Mouse (Mus musculus) forebrain, embryonic 13.5 days (tissue): ENCODE measurements around the gene Acd. TPM values are rescaled to one million over a fixed set of nuclear protein-coding genes. Genes with fewer than 3 reads are reported as not detected.

Experiments used
- ATAC-seq: fragments of 200-750 bp; cut with Nextera tagmentation; 2 replicates; pipeline ENCODE4 v1.8.0; 2017
- H3K27ac ChIP-seq: fragments of 300-500 bp; sonication (generic); 2 replicates; pipeline ENCODE4 v1.5.1; 2015; ENCODE audit warnings: inconsistent platforms, mild to moderate bottlenecking, moderate library complexity
- H3K27me3 ChIP-seq: fragments of 300-500 bp; sonication (generic); 2 replicates; pipeline ENCODE4 v1.6.1; 2015; ENCODE audit warnings: mild to moderate bottlenecking, inconsistent platforms
- H3K36me3 ChIP-seq: fragments of 300-500 bp; sonication (generic); 2 replicates; pipeline ENCODE4 v1.6.1; 2015; ENCODE audit warnings: mild to moderate bottlenecking, inconsistent platforms; ENCODE audit not compliant: poor library complexity, severe bottlenecking
- H3K4me1 ChIP-seq: fragments of 300-500 bp; sonication (generic); 2 replicates; pipeline ENCODE4 v1.6.1; 2015; ENCODE audit warnings: inconsistent platforms
- H3K4me2 ChIP-seq: fragments of 300-500 bp; sonication (generic); 2 replicates; pipeline ENCODE4 v1.6.1; 2015; ENCODE audit warnings: inconsistent platforms, mild to moderate bottlenecking, moderate library complexity
- H3K4me3 ChIP-seq: fragments of 300-500 bp; sonication (generic); 2 replicates; pipeline ENCODE4 v1.5.1; 2015; ENCODE audit warnings: mild to moderate bottlenecking, inconsistent platforms
- H3K9ac ChIP-seq: fragments of 300-500 bp; sonication (generic); 2 replicates; pipeline ENCODE4 v1.6.1; 2015; ENCODE audit warnings: mild to moderate bottlenecking, inconsistent platforms
- H3K9me3 ChIP-seq: fragments of 300-500 bp; sonication (generic); replicated peaks from 2 replicates; pipeline ENCODE4 v1.6.1; 2016; ENCODE audit warnings: inconsistent platforms
- WGBS: fragments of 180-500 bp; shearing (Covaris S2); methylation state at CpG from one replicate; pipeline ENCODE4 v1.1.7; 2015; 5-methylcytosine and 5-hydroxymethylcytosine counted together
- polyA plus RNA-seq: library from polyadenylated mRNA; unstranded; fragments of >200 nt; fragmentation: Nextera tagmentation; extraction: Ambion mirVana; gene quantifications from 2 replicates; pipeline ENCODE4 v1.2.1, GENCODE M21; 2015

Gene Acd
- polyA plus RNA-seq, 1 experiment from 2014 or later, result 99.2 TPM

DNA sequence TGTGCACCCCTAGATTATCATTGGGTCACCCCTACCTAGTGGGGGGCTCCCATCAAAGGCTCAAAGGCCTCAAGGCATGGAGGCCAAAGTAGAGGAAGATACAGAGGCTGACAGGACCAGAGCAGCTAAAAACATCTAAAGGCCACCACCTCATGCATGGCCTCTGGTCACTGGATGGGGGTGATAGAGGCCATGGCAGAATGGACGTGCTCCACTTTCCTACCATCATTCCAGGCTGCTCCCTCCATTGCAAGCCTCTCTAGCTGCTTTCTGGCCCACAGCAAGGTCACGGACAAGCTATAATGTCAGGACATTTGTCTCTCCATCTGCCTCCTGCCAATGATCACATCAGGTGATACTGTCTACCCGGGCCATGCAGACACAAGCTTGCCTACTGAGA, 11.4 kb upstream of the Acd start:
- 90% methylated on average over 3 of the region's 3 CpGs for WGBS
- Histone ChIP-seq H3K4me1 (peaks cover 5% of the 10 kb centered on the region), H3K9me3 (no peaks in the 10 kb centered on the region), H3K9ac (no peak overlapping the region), H3K4me3 (no peak overlapping the region), H3K27ac (no peak overlapping the region), H3K4me2 (no peak overlapping the region), H3K27me3 (no peaks in the 10 kb centered on the region), H3K36me3 (peaks cover 19% of the 10 kb centered on the region)
- ATAC-seq, result no peak

DNA sequence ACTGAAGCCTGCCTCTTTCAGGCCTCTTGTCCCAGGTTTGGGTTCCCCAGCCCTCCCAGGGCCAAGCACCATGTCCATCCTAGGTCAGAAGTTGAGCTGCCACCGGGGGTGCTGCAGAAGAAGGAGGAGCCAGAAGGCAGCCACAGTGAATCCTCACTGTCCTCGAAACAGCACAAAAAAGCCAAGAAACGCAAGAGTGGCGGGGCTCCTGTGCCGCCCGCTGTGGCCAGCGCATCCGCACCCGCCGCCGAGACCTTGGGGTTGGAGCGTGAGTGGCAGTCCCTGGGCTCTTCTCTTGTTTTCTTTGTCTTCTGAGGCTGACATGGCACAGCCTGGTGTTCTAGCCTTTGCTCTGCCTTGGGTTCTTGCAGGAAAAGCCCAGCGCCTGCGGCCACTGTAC, 8.4 kb upstream of the Acd start:
- Histone ChIP-seq H3K27ac (no peak overlapping the region), H3K36me3 (peaks cover 4% of the 10 kb centered on the region), H3K9ac (no peak overlapping the region), H3K4me3 (no peak overlapping the region), H3K27me3 (no peaks in the 10 kb centered on the region), H3K9me3 (no peaks in the 10 kb centered on the region), H3K4me1 (peaks cover 19% of the 10 kb centered on the region), H3K4me2 (no peak overlapping the region)
- no peak for ATAC-seq
- 75% methylated on average over 13 of the region's 14 CpGs for WGBS

DNA sequence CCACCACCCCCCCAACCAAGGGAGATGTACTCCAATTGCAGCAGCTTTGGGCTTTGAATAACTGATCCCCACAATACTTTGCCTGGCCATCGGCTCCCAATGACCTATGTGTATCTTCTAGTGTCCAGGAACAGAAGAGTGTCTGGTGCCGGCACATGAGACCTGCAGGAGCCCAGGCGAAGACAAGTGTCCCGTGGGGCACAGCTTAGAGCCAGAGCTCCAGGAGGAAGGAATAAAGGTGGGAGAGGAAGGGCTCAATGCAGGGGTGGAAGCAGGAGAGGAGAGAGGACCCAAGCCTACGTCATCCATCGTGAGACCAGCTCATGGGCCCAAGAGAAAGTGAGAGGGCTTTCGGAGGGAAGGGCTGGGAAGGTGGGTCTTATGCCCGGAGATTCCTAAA, 7.8 kb upstream of the Acd start:
- 95% methylated on average over 8 of the region's 8 CpGs for WGBS
- 0 out of 2 replicates have a peak overlapping the region, but pooled peaks have one; percentile 70 for H3K4me3 ChIP-seq
- ATAC-seq, result no peak
- no peak overlapping the region for H3K4me2 ChIP-seq
- peaks cover 10% of the 10 kb centered on the region for H3K36me3 ChIP-seq
- H3K4me1 ChIP-seq, result peaks cover 19% of the 10 kb centered on the region
- no peaks in the 10 kb centered on the region for H3K27me3 ChIP-seq
- no peaks in the 10 kb centered on the region for H3K9me3 ChIP-seq
- no peak overlapping the region for H3K27ac ChIP-seq
- no peak overlapping the region for H3K9ac ChIP-seq

DNA sequence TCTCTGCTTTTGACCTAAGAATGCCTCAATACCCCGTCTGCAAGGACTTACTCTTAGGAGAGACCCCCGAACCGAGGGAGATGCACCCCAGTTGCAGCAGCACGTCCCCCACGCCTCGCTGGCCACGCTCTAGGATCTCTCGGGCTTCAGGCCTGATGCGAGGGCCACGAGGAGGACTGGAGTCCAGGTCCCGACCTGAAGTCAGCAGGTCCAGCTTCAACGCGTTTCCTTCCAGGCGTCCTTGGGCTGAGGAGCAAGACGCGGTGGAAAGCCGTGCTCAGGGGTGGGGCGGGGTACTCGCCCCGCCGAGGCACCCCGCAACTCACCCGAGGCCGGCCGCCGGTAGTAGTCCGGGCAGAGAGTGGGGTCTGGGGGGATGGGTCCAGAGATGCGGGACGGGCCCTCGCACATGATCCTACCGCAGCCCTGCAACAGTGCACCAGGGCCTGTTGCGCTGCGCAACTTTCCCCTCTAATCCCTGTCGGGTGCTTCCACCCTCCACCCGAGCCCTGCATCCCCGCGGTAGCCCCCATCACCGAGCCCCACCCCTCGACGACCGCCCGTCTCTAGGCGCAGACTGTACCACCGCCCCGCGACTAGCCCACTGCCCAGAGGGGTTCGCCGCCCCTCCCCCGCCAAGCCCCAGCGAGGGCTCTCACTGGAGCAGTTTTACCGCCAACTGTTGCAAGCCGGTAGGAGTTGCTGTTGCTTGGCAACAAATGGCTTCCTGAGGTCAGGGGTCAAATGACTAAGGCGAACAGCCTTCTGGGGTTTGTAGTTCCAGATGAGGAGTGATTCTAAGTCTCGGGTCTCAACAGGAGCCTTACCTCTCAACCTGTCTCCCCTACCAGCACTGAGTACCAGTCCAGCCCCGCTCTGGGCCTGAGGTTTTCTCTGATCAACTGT, 6.8 kb upstream of the Acd start, which contains the start of the genes 4933405L10Rik and Enkd1:
Gene 4933405L10Rik, plus strand, starts transcription at position 158 of the 906 bp plus-strand sequence.
Gene Enkd1, minus strand, starts transcription at position 713 of the 906 bp plus-strand sequence.
- WGBS, result under 1% methylated on average over 54 of the region's 55 CpGs

DNA sequence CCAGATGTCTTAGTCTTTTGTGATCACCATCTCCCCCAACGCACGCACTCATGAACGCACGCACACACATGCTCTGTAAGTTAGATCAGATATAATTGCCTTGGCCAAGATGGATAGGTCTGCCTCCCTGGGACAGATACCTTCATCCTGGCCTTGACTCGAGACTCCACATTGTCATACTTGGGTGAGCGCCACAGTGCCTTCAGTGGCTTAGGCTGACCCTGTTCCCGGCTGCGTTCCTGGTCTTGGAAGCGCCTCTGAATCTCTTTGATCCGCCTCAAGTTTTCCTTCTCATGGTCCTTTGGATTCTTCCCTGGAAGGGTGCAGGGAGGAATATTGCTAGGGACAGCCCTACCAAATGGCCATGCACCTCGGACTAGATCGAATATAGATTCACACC, 5.5 kb upstream of the Acd start:
- Histone ChIP-seq H3K4me1 (peaks cover 29% of the 10 kb centered on the region), H3K4me3 (peak overlapping the region; percentile 70), H3K9me3 (no peaks in the 10 kb centered on the region), H3K9ac (0 out of 2 replicates have a peak overlapping the region, but pooled peaks have one; percentile 17), H3K27me3 (no peaks in the 10 kb centered on the region), H3K27ac (no peak overlapping the region), H3K36me3 (peaks cover 25% of the 10 kb centered on the region), H3K4me2 (peak overlapping the region; percentile 95)
- 73% methylated on average over 12 of the region's 12 CpGs for WGBS
- no peak for ATAC-seq

More for the DNA sequence above, 6.8 kb upstream of the Acd start, which contains the start of the genes 4933405L10Rik and Enkd1:
- Histone ChIP-seq H3K36me3 (peaks cover 19% of the 10 kb centered on the region), H3K9ac (peak within 1 kb of the TSS; percentile 78), H3K9me3 (no peaks in the 10 kb centered on the region), H3K4me1 (peaks cover 19% of the 10 kb centered on the region), H3K27me3 (no peaks in the 10 kb centered on the region), H3K27ac (no peak within 1 kb of the TSS), H3K4me2 (peak within 1 kb of the TSS; percentile 95), H3K4me3 (peak within 1 kb of the TSS; percentile 70)
- ATAC-seq, result peak; percentile 90

DNA sequence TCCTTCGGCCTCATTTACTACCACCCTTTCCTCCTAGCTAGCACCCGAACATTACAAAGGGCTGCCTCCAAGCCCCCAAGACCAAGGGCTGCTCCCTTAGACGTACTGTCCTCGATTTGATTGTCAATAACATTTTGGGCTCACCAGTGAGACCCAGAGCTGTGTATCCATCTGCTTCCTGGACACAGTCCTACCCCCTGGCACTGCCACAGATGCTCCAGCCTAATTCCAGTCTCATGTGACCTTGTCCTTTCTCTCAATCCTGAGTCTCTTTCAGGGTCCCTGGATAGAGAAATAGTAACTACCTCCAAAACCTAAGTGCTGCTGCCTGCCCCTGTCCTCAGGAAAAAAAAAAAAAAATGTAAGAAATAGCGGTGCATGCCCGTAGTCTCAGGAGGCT, 4.1 kb upstream of the Acd start:
- no peak for ATAC-seq
- WGBS, result 92% methylated on average over 6 of the region's 6 CpGs
- Histone ChIP-seq H3K4me1 (peaks cover 34% of the 10 kb centered on the region), H3K9ac (no peak overlapping the region), H3K4me2 (no peak overlapping the region), H3K36me3 (peaks cover 25% of the 10 kb centered on the region), H3K4me3 (no peak overlapping the region), H3K9me3 (no peaks in the 10 kb centered on the region), H3K27ac (no peak overlapping the region), H3K27me3 (no peaks in the 10 kb centered on the region)

DNA sequence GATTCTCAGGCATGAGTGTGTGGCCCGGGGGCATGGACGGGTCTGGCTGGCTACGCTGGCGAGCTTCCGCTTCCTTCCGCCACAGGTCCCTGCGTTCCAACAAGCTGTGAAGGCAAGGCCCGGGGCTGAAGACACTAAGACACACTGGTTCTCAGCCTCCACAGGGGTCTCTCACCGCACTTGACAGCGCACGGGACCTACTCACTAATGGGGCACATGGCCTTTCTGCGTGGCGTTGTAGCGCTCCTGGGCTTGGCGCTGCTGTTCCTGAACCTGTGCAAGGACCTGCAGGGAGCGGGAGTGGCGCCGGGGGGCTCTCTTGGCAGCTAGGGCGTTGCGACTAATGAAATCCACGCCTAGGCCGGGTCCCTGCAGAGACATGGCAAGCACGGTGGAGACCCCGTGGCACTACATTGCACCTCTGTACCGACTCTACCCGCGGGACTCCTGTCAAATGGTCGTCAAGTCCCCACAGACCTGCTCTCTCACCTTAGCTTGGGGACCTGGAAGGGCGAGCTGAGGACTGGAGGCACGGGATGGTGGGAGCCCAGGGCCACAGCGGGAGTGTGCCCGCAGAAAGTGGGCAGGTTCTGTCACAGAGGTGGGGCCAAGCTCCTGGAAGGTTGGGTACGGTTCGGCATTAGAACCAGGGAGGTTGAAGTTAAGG, 3.4 kb upstream of the Acd start:
- peaks cover 30% of the 10 kb centered on the region for H3K36me3 ChIP-seq
- H3K27ac ChIP-seq, result no peak overlapping the region
- H3K4me3 ChIP-seq, result no peak overlapping the region
- peaks cover 41% of the 10 kb centered on the region for H3K4me1 ChIP-seq
- no peaks in the 10 kb centered on the region for H3K9me3 ChIP-seq
- no peak for ATAC-seq
- H3K9ac ChIP-seq, result no peak overlapping the region
- no peaks in the 10 kb centered on the region for H3K27me3 ChIP-seq
- no peak overlapping the region for H3K4me2 ChIP-seq
- 94% methylated on average over 34 of the region's 34 CpGs for WGBS

DNA sequence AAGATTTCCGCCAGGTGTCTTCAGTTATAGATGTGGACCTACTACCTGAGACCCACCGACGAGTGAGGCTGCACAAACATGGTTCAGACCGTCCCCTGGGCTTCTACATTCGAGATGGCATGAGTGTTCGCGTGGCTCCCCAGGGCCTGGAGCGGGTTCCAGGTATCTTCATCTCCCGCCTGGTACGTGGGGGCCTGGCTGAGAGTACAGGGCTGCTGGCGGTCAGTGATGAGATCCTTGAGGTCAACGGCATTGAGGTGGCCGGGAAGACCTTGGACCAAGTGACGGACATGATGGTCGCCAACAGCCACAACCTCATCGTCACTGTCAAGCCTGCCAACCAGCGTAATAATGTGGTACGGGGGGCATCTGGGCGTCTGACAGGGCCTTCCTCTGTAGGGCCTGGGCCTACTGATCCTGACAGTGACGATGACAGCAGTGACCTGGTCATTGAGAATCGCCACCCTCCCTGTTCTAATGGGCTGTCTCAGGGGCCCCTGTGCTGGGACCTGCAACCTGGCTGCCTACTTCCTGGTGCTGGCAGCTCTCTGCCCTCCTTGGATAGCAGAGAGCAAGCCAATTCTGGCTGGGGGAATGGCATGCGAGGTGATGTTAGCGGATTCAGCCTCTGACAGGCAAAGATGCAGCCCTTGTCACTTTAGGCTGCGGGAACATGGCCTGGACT, 2.0 kb upstream of the Acd start:
- Histone ChIP-seq H3K36me3 (peaks cover 41% of the 10 kb centered on the region), H3K4me3 (no peak overlapping the region), H3K4me1 (peaks cover 41% of the 10 kb centered on the region), H3K27me3 (no peaks in the 10 kb centered on the region), H3K4me2 (no peak overlapping the region), H3K9ac (no peak overlapping the region), H3K27ac (no peak overlapping the region), H3K9me3 (no peaks in the 10 kb centered on the region)
- WGBS, result 94% methylated on average over 24 of the region's 24 CpGs
- no peak for ATAC-seq

DNA sequence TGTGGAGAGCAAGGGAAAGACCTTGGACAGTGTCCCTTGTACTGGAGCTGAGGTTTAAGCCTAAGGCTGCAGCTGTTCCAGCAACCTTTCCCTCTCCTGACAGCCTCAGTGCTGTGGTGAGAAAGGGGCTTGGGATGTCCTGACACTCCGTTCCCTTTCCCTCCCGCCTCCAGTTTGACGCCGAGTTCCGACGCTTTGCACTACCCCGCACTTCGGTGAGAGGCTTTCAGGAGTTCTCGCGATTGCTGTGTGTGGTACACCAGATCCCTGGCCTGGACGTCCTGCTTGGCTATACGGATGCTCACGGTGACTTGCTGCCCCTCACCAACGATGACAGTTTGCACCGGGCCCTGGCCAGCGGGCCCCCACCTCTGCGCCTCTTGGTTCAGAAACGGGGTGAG, 1.1 kb upstream of the Acd start:
- Histone ChIP-seq H3K9ac (peak overlapping the region; percentile 80), H3K36me3 (peaks cover 50% of the 10 kb centered on the region), H3K9me3 (no peaks in the 10 kb centered on the region), H3K4me2 (peak overlapping the region; percentile 96), H3K27me3 (no peaks in the 10 kb centered on the region), H3K27ac (peak overlapping the region; percentile 94), H3K4me1 (peaks cover 33% of the 10 kb centered on the region), H3K4me3 (peak overlapping the region; percentile 70)
- 33% methylated on average over 18 of the region's 18 CpGs for WGBS
- peak; percentile 2; the same call in 1 of the 2 replicates for ATAC-seq

DNA sequence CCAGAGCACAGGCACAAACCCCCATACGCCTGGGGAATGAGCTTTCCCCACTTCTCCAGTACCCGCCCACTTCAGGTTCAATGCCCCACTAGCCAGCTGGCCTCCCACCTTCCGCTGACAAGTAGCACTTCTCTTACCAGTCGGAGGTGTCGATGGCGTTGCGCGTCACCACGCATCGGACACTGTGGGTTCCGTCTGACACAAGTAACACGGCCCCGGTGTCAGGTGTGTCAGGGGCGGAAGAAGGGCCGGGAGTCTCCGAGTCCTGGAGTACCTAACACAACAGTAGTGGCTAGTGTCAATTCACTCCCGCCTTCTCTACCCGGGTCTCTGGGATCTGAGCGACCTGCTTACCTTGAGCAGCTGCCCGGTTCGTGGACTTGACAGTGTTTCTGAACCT, 336 bp downstream of the Acd start:
- under 1% methylated on average over 21 of the region's 21 CpGs for WGBS

DNA sequence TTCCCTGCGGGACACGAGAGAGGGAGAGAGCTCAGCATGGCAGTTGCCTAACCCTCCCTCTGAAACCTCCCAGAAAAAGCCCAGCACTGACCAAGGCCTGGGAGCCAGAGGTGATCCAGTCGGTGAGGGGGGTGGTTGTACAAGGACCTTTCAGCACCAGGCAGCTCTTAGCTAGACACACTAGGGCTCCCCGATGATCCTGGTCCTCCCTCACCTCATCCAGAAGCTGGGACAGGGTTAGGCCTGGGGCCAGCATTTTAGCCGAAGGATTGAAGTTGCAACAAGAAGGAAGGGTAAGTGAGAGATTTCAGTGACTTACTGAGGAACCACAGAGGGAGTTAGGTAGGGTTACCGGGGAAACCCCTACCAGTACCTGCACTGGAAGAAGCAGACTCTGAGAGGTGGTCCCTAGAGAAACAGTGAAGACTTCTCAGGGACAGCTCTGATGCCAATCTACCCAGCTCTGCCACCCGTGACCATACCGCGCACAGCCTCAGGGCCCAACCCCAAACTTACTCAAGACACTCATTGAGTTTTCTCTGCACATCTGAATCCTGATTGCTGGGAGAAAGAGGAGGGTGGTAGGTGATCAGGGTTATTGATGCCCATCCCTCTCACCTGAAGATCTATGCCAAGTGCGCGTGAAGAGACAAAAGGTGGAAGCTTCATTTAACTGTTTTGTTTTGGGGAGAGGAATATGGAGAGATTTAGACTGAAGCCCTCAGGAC, 1.2 kb downstream of the Acd start:
- Histone ChIP-seq H3K27ac (no peak overlapping the region), H3K4me3 (peak overlapping the region; percentile 70), H3K27me3 (no peaks in the 10 kb centered on the region), H3K4me2 (peak overlapping the region; percentile 96), H3K4me1 (peaks cover 28% of the 10 kb centered on the region), H3K36me3 (peaks cover 65% of the 10 kb centered on the region), H3K9ac (peak overlapping the region; percentile 80), H3K9me3 (no peaks in the 10 kb centered on the region)
- 90% methylated on average over 11 of the region's 11 CpGs for WGBS
- ATAC-seq, result no peak

More for the DNA sequence above, 336 bp downstream of the Acd start:
- Histone ChIP-seq H3K9me3 (no peaks in the 10 kb centered on the region), H3K27ac (peak overlapping the region; percentile 94; the same call in 1 of the 2 replicates), H3K9ac (peak overlapping the region; percentile 80), H3K4me3 (peak overlapping the region; percentile 70), H3K27me3 (no peaks in the 10 kb centered on the region), H3K4me1 (peaks cover 22% of the 10 kb centered on the region), H3K36me3 (peaks cover 62% of the 10 kb centered on the region), H3K4me2 (peak overlapping the region; percentile 96)
- no peak; the same call in 1 of the 2 replicates for ATAC-seq
